Mouse (Mus musculus): Measurements from ENCODE around the gene Dctn1.

GRCm38 (mm10) chr6:83153038-83153437 lies 12.7 kb upstream of the Dctn1 start:
- no peak for TF ChIP-seq FLI1 (IDR thresholded peaks at IDR 0.05; ENCODE audit: low read length)
- no peak for TF ChIP-seq GATA1 (IDR thresholded peaks at IDR 0.05; ENCODE audit: borderline replicate concordance, low read length)
